Mouse (Mus musculus) hindbrain, embryonic 12.5 days (tissue): ENCODE data around the gene Akt3. TPM values are rescaled to one million over a fixed set of nuclear protein-coding genes. Genes with fewer than 3 reads are reported as not detected.
A peak's percentile ranks its signal among the peaks of the same experiment; 100 is the strongest.

ENCODE experiments used
- ATAC-seq: fragments of 200-750 bp; cut with Nextera tagmentation; 2 replicates; pipeline ENCODE4 v1.8.0; 2017; ENCODE audit warnings: moderate TSS enrichment; ENCODE audit not compliant: low FRiP score
- H3K27ac ChIP-seq: fragments of 300-500 bp; sonication (generic); 2 replicates; pipeline ENCODE4 v1.5.1; 2016; ENCODE audit warnings: mild to moderate bottlenecking
- H3K27me3 ChIP-seq: fragments of 300-500 bp; sonication (generic); 2 replicates; pipeline ENCODE4 v1.6.1; 2016; ENCODE audit warnings: mild to moderate bottlenecking
- H3K36me3 ChIP-seq: fragments of 300-500 bp; sonication (generic); 2 replicates; pipeline ENCODE4 v1.6.1; 2016; ENCODE audit warnings: mild to moderate bottlenecking
- H3K4me1 ChIP-seq: fragments of 300-500 bp; sonication (generic); 2 replicates; pipeline ENCODE4 v1.6.1; 2016
- H3K4me2 ChIP-seq: fragments of 300-500 bp; sonication (generic); replicated peaks from 2 replicates; pipeline ENCODE4 v1.6.1; 2016; ENCODE audit warnings: mild to moderate bottlenecking
- H3K4me3 ChIP-seq: fragments of 300-500 bp; sonication (generic); 2 replicates; pipeline ENCODE4 v1.5.1; 2016; ENCODE audit warnings: mild to moderate bottlenecking
- H3K9ac ChIP-seq: fragments of 300-500 bp; sonication (generic); 2 replicates; pipeline ENCODE4 v1.6.1; 2016; ENCODE audit warnings: mild to moderate bottlenecking, moderate library complexity
- H3K9me3 ChIP-seq: fragments of 300-500 bp; sonication (generic); replicated peaks from 2 replicates; pipeline ENCODE4 v1.6.1; 2016; ENCODE audit warnings: mild to moderate bottlenecking
- WGBS: fragments of 180-500 bp; shearing (Covaris S2); methylation state at CpG from one replicate; pipeline ENCODE4 v1.1.7; 2016; 5-methylcytosine and 5-hydroxymethylcytosine counted together
- polyA plus RNA-seq: library from polyadenylated mRNA; unstranded; fragments of >200 nt; fragmentation: Nextera tagmentation; extraction: Ambion mirVana; gene quantifications from 2 replicates; pipeline ENCODE4 v1.2.1, GENCODE M21; 2016

Gene Akt3
- polyA plus RNA-seq: 28.8 and 29.1 TPM in 2 replicates

DNA sequence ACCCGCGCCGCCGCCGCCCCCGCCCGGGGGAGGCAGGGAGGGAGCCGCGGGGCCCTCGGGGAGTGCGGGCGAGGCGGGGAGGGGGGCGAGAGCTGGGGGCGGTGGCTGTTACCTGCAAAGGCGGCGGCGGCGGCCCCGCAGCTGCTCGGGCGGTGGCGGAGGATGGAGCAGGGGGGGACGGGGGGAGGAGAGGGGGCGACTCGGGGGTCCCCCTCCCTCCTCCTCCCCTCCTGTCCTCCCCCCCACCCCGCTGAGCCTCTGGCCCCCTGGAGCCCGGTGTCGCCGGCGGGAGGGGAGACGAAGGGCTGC, at the start of gene Akt3:
Akt3 (minus strand) TSS at position 170 of the 309 bp plus-strand sequence.
- peak within 1 kb of the TSS; percentile 100 for H3K4me3 ChIP-seq
- H3K4me2 ChIP-seq: peak within 1 kb of the TSS; percentile 90
- WGBS: no CpG with 5 or more reads among the region's 32 CpGs
- H3K27ac ChIP-seq: peak within 1 kb of the TSS; percentile 100
- no peaks in the 10 kb centered on the region for H3K27me3 ChIP-seq
- no peaks in the 10 kb centered on the region for H3K9me3 ChIP-seq
- H3K36me3 ChIP-seq: no peaks in the 10 kb centered on the region
- H3K4me1 ChIP-seq: peaks cover 15% of the 10 kb centered on the region
- H3K9ac ChIP-seq: peak within 1 kb of the TSS; percentile 98
- peak; percentile 71 for ATAC-seq

- no peaks in the 10 kb centered on the region for H3K9me3 ChIP-seq
- peaks cover 8% of the 10 kb centered on the region; the same call in 1 of the 2 replicates for H3K4me1 ChIP-seq
- H3K9ac ChIP-seq: no peak overlapping the region
- WGBS: 60% methylated on average over 11 of the region's 11 CpGs
- H3K36me3 ChIP-seq: no peaks in the 10 kb centered on the region
- H3K4me3 ChIP-seq: no peak overlapping the region
- no peaks in the 10 kb centered on the region for H3K27me3 ChIP-seq
- ATAC-seq: no peak
- no peak overlapping the region; the same call in 1 of the 2 replicates for H3K27ac ChIP-seq
- no peak overlapping the region for H3K4me2 ChIP-seq
Measured at GRCm38 (mm10) chr1:177307549-177307948, 49.5 kb upstream of the Akt3 start.

DNA sequence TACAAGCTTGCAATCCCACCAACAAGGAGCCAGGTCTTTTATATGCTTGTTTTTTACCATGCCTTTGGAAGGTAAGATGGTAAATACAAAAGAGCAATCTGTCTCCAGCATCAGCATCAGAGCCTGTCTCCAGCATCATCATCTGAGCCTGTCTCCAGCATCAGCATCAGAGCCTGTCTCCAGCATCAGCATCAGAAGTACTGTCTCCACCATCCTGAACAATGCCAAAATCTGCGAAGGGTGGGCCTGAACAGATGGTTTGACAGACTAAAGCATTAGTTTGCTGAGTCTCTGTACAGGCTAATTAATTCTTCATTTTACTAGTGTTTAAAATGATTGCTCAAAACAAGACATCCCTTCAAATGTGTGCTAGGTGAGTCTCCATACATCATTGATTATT, 40.2 kb upstream of the Akt3 start:
- no peaks in the 10 kb centered on the region for H3K27me3 ChIP-seq
- no peak overlapping the region for H3K4me3 ChIP-seq
- H3K36me3 ChIP-seq: no peaks in the 10 kb centered on the region
- H3K9me3 ChIP-seq: no peaks in the 10 kb centered on the region
- no peak overlapping the region for H3K27ac ChIP-seq
- ATAC-seq: no peak
- H3K4me1 ChIP-seq: no peaks in the 10 kb centered on the region
- WGBS: 89% methylated on average over 1 of the region's 1 CpGs
- no peak overlapping the region for H3K9ac ChIP-seq
- H3K4me2 ChIP-seq: no peak overlapping the region

DNA sequence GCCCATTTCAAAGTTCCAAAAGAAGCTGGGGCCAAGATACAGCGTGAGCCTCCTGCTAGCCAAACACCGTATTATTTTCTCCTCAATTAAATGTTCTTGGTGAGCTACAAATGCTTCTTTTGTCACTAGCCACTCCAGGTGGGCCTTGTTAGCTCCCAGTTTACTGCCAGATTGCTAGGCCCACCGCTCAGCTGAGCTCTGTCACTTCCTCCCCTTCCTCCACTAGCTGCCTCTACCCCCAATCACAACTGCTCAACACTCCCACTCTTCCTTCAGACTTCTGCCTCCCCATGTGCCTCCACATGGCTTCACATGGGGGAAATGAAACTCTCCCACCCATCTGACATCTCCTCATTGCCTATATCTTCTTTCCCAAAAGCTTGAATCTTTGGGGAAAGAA, 28.8 kb upstream of the Akt3 start:
- 24% methylated on average over 3 of the region's 3 CpGs for WGBS
- H3K9me3 ChIP-seq: no peaks in the 10 kb centered on the region
- H3K4me3 ChIP-seq: no peak overlapping the region
- no peak overlapping the region for H3K27ac ChIP-seq
- no peaks in the 10 kb centered on the region for H3K27me3 ChIP-seq
- H3K36me3 ChIP-seq: no peaks in the 10 kb centered on the region
- H3K4me2 ChIP-seq: no peak overlapping the region
- no peak for ATAC-seq
- H3K4me1 ChIP-seq: no peaks in the 10 kb centered on the region
- no peak overlapping the region for H3K9ac ChIP-seq

GRCm38 (mm10) chr1:177281925-177282324, 23.9 kb upstream of the Akt3 start:
- no peaks in the 10 kb centered on the region for H3K36me3 ChIP-seq
- H3K4me3 ChIP-seq: no peak overlapping the region
- H3K27ac ChIP-seq: no peak overlapping the region
- no peaks in the 10 kb centered on the region for H3K9me3 ChIP-seq
- H3K4me1 ChIP-seq: no peaks in the 10 kb centered on the region
- H3K27me3 ChIP-seq: no peaks in the 10 kb centered on the region
- H3K9ac ChIP-seq: no peak overlapping the region
- no peak for ATAC-seq
- no peak overlapping the region for H3K4me2 ChIP-seq

DNA sequence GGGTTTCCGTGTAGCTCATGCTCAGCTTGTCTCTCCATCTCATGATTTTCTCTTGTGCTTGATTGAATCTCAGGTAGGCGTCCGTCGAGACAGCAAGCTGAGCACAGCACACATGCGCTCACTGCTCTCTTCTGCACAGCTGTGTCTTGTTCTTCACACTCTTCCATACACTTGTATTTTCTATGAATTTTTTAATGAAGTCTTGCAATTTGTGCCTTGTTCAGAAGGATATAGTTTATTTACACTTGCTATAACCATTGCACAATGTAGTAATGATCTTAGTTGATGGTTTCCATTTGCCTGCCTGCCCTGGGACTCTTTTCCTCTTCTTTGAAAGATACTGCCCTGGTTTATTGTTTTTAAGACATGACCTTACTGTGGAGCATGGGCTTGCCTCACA, 19.4 kb upstream of the Akt3 start:
- 92% methylated on average over 5 of the region's 5 CpGs for WGBS
- Histone ChIP-seq H3K27ac (no peak overlapping the region), H3K9me3 (no peaks in the 10 kb centered on the region), H3K4me1 (no peaks in the 10 kb centered on the region), H3K4me3 (no peak overlapping the region), H3K9ac (no peak overlapping the region), H3K4me2 (no peak overlapping the region), H3K36me3 (no peaks in the 10 kb centered on the region), H3K27me3 (no peaks in the 10 kb centered on the region)
- ATAC-seq: no peak

- Histone ChIP-seq H3K9ac (no peak overlapping the region), H3K27me3 (no peaks in the 10 kb centered on the region), H3K9me3 (no peaks in the 10 kb centered on the region), H3K36me3 (no peaks in the 10 kb centered on the region), H3K4me2 (no peak overlapping the region), H3K4me1 (no peaks in the 10 kb centered on the region), H3K27ac (no peak overlapping the region), H3K4me3 (no peak overlapping the region)
- no peak for ATAC-seq
- 72% methylated on average over 1 of the region's 1 CpGs for WGBS
Measured at GRCm38 (mm10) chr1:177267645-177268044, 9.6 kb upstream of the Akt3 start.

DNA sequence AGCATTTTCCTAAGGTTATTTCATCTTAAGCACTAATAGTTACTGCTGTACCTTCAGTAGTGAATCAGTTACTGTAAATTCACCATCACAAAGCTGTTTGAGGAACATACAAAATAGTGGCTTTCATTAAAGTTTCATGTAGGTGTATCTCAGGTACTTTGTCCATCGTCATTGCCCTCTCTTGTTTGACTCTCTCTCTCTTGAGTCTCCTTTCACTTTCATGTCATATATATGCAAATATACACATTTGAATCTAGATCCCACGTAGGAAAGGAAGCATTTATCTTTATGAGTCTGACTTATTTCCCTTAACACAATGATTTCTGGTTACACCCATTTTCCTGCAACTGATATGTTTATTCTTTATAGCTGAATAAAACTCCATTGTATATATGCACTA, 4.9 kb upstream of the Akt3 start:
- 71% methylated on average over 2 of the region's 2 CpGs for WGBS
- Histone ChIP-seq H3K9me3 (no peaks in the 10 kb centered on the region), H3K27me3 (no peaks in the 10 kb centered on the region), H3K36me3 (no peaks in the 10 kb centered on the region), H3K9ac (no peak overlapping the region), H3K27ac (no peak overlapping the region), H3K4me2 (no peak overlapping the region), H3K4me1 (peaks cover 11% of the 10 kb centered on the region), H3K4me3 (no peak overlapping the region)
- ATAC-seq: no peak

DNA sequence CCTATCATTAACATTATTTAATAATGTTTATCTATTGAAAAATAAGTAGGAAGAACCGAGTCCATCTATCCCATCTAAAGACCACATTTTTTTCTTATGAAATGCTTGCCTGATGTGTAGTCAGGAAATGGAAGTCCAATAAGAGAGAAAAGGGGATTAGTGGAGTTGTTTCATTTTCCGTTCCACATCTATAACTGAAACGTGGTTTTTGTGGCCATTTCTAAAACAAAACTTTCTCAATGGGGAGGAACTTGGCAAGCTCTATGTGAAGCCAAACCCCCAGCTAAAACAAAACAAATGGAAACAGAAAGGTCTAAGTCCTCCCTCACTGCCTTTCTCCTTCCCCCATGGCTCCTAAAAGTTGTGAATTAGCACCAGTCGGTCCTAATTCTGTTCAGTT, 2.8 kb upstream of the Akt3 start:
- no peak for ATAC-seq
- no peaks in the 10 kb centered on the region for H3K9me3 ChIP-seq
- H3K27me3 ChIP-seq: no peaks in the 10 kb centered on the region
- no peak overlapping the region for H3K9ac ChIP-seq
- peaks cover 11% of the 10 kb centered on the region for H3K4me1 ChIP-seq
- H3K27ac ChIP-seq: no peak overlapping the region
- WGBS: 72% methylated on average over 4 of the region's 4 CpGs
- no peaks in the 10 kb centered on the region for H3K36me3 ChIP-seq
- H3K4me3 ChIP-seq: no peak overlapping the region
- no peak overlapping the region for H3K4me2 ChIP-seq

DNA sequence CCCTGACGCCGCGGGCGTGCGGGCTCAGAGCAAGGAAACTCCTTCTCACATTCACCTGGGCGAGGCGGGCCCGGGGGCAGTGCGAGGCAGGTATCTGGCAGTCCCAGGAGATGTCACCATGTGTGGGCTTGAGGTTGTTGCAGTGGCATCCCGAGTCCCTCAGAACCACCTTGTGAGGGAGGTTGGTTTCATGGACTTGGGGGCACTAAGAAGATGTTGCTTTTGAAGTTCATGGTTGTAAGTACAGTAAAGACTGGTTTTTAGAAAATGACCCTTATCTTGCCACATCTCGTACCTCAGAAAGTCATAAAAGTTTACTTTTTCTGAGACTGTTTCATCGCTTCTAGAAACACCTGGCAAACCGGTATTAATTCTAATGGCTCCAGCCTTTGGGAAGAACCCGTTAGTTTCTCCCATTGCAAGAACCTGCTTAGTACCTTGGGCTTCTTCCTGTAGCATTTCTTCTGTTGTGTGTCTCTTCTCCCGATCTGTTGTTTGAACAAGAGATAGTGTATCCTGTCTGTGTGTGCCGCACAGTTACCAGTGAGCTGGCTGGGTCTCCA, 1.1 kb upstream of the Akt3 start:
- peak overlapping the region; percentile 100 for H3K4me3 ChIP-seq
- H3K27me3 ChIP-seq: no peaks in the 10 kb centered on the region
- no peaks in the 10 kb centered on the region for H3K9me3 ChIP-seq
- H3K4me1 ChIP-seq: peaks cover 15% of the 10 kb centered on the region
- H3K4me2 ChIP-seq: peak overlapping the region; percentile 90
- H3K27ac ChIP-seq: peak overlapping the region; percentile 100
- 24% methylated on average over 16 of the region's 16 CpGs for WGBS
- peak overlapping the region; percentile 98 for H3K9ac ChIP-seq
- no peak for ATAC-seq
- H3K36me3 ChIP-seq: no peaks in the 10 kb centered on the region

DNA sequence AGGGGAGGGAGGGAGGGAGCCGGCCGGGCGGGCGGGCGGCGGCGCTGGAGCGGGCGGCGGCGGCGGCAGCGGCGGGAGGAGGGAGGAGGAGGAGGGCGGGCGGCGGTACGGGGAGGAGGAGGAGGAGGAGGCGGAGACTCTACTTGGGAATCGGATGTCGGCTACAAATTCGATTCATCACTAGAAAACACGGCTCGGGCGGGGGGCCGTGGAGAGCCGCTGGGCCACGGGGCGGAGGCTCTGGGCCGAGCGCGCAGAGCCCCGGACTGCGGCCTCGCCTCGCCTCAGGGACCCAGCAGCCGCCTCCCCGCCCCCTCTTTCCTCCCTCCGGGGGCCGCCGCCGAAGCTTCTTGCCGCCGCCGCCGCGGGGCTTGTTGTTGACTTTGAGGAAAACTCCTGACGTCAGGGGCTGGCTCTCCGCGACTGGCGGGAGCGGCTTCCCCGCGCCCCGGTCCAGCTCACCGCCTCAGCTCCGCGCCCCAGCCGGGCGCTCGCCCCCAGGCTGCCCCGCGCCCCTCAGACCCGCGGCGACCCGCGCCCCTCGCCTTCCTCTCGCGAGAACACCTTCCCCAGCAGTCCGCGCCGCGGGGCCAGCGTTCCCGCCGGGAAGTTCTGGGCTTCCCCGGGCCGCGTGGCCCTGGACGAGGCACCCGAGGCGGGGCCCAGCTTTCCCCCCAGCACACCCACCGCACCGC, 487 bp upstream of the Akt3 start:
- H3K36me3 ChIP-seq: no peaks in the 10 kb centered on the region
- H3K4me2 ChIP-seq: peak overlapping the region; percentile 90
- peak overlapping the region; percentile 100 for H3K27ac ChIP-seq
- no peaks in the 10 kb centered on the region for H3K9me3 ChIP-seq
- peak overlapping the region; percentile 98 for H3K9ac ChIP-seq
- WGBS: 1% methylated on average over 55 of the region's 86 CpGs
- peak; percentile 90 for ATAC-seq
- H3K27me3 ChIP-seq: no peaks in the 10 kb centered on the region
- peaks cover 15% of the 10 kb centered on the region for H3K4me1 ChIP-seq
- peak overlapping the region; percentile 100 for H3K4me3 ChIP-seq

GRCm38 (mm10) chr1:177257178-177258033, 597 bp downstream of the Akt3 start:
- H3K27me3 ChIP-seq: no peaks in the 10 kb centered on the region
- WGBS: under 1% methylated on average over 52 of the region's 86 CpGs
- H3K9ac ChIP-seq: peak overlapping the region; percentile 98

More at GRCm38 (mm10) chr1:177257178-177258033, 597 bp downstream of the Akt3 start:
- H3K4me2 ChIP-seq: peak overlapping the region; percentile 90
- H3K36me3 ChIP-seq: no peaks in the 10 kb centered on the region
- peak overlapping the region; percentile 100 for H3K27ac ChIP-seq
- ATAC-seq: peak; percentile 77
- no peaks in the 10 kb centered on the region for H3K9me3 ChIP-seq
- peaks cover 15% of the 10 kb centered on the region for H3K4me1 ChIP-seq
- H3K4me3 ChIP-seq: peak overlapping the region; percentile 100
